Mouse (Mus musculus) intestine, embryonic 14.5 days (tissue): ENCODE measurements around the gene Lmx1a. TPM values are rescaled to one million over a fixed set of nuclear protein-coding genes. Genes with fewer than 3 reads are reported as not detected.

ENCODE experiments used
- ATAC-seq: fragments of 200-750 bp; cut with Nextera tagmentation; replicated peaks from 2 replicates; pipeline ENCODE4 v1.8.0; 2017; ENCODE audit warnings: low read depth, moderate number of reproducible peaks, moderate TSS enrichment, moderate library complexity; ENCODE audit not compliant: low FRiP score, low TSS enrichment
- DNase-seq: peaks from one replicate; pipeline ENCODE4 v3.0.0-alpha.2; 2018; ENCODE audit warnings: low spot score
- H3K27ac ChIP-seq: fragments of 300-500 bp; sonication (generic); 2 replicates; pipeline ENCODE4 v1.5.1; 2014; ENCODE audit warnings: low read depth, mild to moderate bottlenecking, control low read depth
- H3K27me3 ChIP-seq: fragments of 300-500 bp; sonication (generic); replicated peaks from 2 replicates; pipeline ENCODE4 v1.6.1; 2014; ENCODE audit warnings: low read length, control low read depth; ENCODE audit not compliant: control insufficient read depth, insufficient read depth
- H3K36me3 ChIP-seq: fragments of 300-500 bp; sonication (generic); 2 replicates; pipeline ENCODE4 v1.6.1; 2014; ENCODE audit warnings: low read length, control low read depth; ENCODE audit not compliant: control insufficient read depth, insufficient read depth
- H3K4me1 ChIP-seq: fragments of 300-500 bp; sonication (generic); replicated peaks from 2 replicates; pipeline ENCODE4 v1.6.1; 2014; ENCODE audit warnings: low read length, control low read depth, mixed read lengths; ENCODE audit not compliant: control insufficient read depth, insufficient read depth
- H3K4me2 ChIP-seq: fragments of 300-500 bp; sonication (generic); 2 replicates; pipeline ENCODE4 v1.6.1; 2014; ENCODE audit warnings: low read length
- H3K4me3 ChIP-seq: fragments of 300-500 bp; sonication (generic); 2 replicates; pipeline ENCODE4 v1.5.1; 2014; ENCODE audit warnings: low read depth, low read length, control low read depth, mixed read lengths
- H3K9ac ChIP-seq: fragments of 300-500 bp; sonication (generic); 2 replicates; pipeline ENCODE4 v1.6.1; 2014; ENCODE audit warnings: mild to moderate bottlenecking, low read length
- H3K9me3 ChIP-seq: fragments of 300-500 bp; sonication (generic); 2 replicates; pipeline ENCODE4 v1.6.1; 2016; ENCODE audit warnings: low read length, control low read depth; ENCODE audit not compliant: control insufficient read depth
- WGBS: fragments of 180-500 bp; shearing (Covaris S2); extraction: QIAGEN DNeasy Blood & Tissue Kit; methylation state at CpG from one replicate; pipeline ENCODE4 v1.1.7; 2014; 5-methylcytosine and 5-hydroxymethylcytosine counted together
- polyA plus RNA-seq: library from polyadenylated mRNA; unstranded; fragments of >200 nt; fragmentation: Nextera tagmentation; extraction: Ambion mirVana; gene quantifications from 2 replicates; pipeline ENCODE4 v1.2.1, GENCODE M21; 2014

The Lmx1a gene
- polyA plus RNA-seq, 1 experiment from 2014 or later, result 0.41 TPM

- ATAC-seq (no peak), DNase-seq (no peak)
- H3K9me3 ChIP-seq, result no peaks in the 10 kb centered on the region
- no peak overlapping the region for H3K9ac ChIP-seq
- no peaks in the 10 kb centered on the region for H3K36me3 ChIP-seq
- no peaks in the 10 kb centered on the region for H3K27me3 ChIP-seq
- no peak overlapping the region for H3K27ac ChIP-seq
- 72% methylated on average over 2 of the region's 2 CpGs for WGBS
- no peak overlapping the region for H3K4me2 ChIP-seq
- H3K4me3 ChIP-seq, result no peak overlapping the region
- H3K4me1 ChIP-seq, result no peaks in the 10 kb centered on the region
Measured at GRCm38 (mm10) chr1:167784067-167784466, 95.0 kb downstream of the Lmx1a start.

- no peaks in the 10 kb centered on the region for H3K4me1 ChIP-seq
- no peak overlapping the region for H3K4me3 ChIP-seq
- no peak overlapping the region for H3K9ac ChIP-seq
- H3K36me3 ChIP-seq, result no peaks in the 10 kb centered on the region
- no peaks in the 10 kb centered on the region for H3K9me3 ChIP-seq
- H3K27me3 ChIP-seq, result no peaks in the 10 kb centered on the region
- 59% methylated on average over 12 of the region's 12 CpGs for WGBS
- ATAC-seq (no peak), DNase-seq (peak; percentile 45)
- no peak overlapping the region for H3K4me2 ChIP-seq
- H3K27ac ChIP-seq, result no peak overlapping the region
Measured at GRCm38 (mm10) chr1:167788684-167789413, 99.8 kb downstream of the Lmx1a start.

GRCm38 (mm10) chr1:167789448-167789847, 100.4 kb downstream of the Lmx1a start:
- no peak for ATAC-seq
- Histone ChIP-seq H3K4me3 (no peak overlapping the region), H3K4me1 (no peaks in the 10 kb centered on the region), H3K27ac (no peak overlapping the region), H3K9ac (no peak overlapping the region), H3K27me3 (no peaks in the 10 kb centered on the region), H3K4me2 (no peak overlapping the region), H3K9me3 (no peaks in the 10 kb centered on the region), H3K36me3 (no peaks in the 10 kb centered on the region)
- DNase-seq, result peak; percentile 46
- 63% methylated on average over 8 of the region's 8 CpGs for WGBS

- WGBS, result 50% methylated on average over 3 of the region's 3 CpGs
- DNase-seq (peak; percentile 24), ATAC-seq (no peak)
- H3K4me1 ChIP-seq, result no peaks in the 10 kb centered on the region
- no peak overlapping the region for H3K9ac ChIP-seq
- no peak overlapping the region for H3K4me3 ChIP-seq
- H3K36me3 ChIP-seq, result no peaks in the 10 kb centered on the region
- no peak overlapping the region for H3K27ac ChIP-seq
- no peak overlapping the region for H3K4me2 ChIP-seq
- no peaks in the 10 kb centered on the region for H3K9me3 ChIP-seq
- H3K27me3 ChIP-seq, result no peaks in the 10 kb centered on the region
Measured at GRCm38 (mm10) chr1:167790688-167791087, 101.7 kb downstream of the Lmx1a start.

- 68% methylated on average over 11 of the region's 11 CpGs for WGBS
- H3K4me2 ChIP-seq, result no peak overlapping the region
- ATAC-seq, result no peak
- H3K4me3 ChIP-seq, result no peak overlapping the region
- no peak overlapping the region for H3K9ac ChIP-seq
- H3K4me1 ChIP-seq, result no peaks in the 10 kb centered on the region
- peak; percentile 20 for DNase-seq
- H3K27ac ChIP-seq, result no peak overlapping the region
- no peaks in the 10 kb centered on the region for H3K36me3 ChIP-seq
- H3K9me3 ChIP-seq, result no peaks in the 10 kb centered on the region
- H3K27me3 ChIP-seq, result no peaks in the 10 kb centered on the region
Measured at GRCm38 (mm10) chr1:167791221-167791620, 102.2 kb downstream of the Lmx1a start.

GRCm38 (mm10) chr1:167801923-167802322, 112.9 kb downstream of the Lmx1a start:
- DNase-seq, result peak; percentile 47
- Histone ChIP-seq H3K4me3 (no peak overlapping the region), H3K4me1 (no peaks in the 10 kb centered on the region; the same call in 1 of the 2 replicates), H3K9me3 (no peaks in the 10 kb centered on the region), H3K4me2 (no peak overlapping the region), H3K27ac (no peak overlapping the region), H3K36me3 (no peaks in the 10 kb centered on the region), H3K27me3 (peaks cover 26% of the 10 kb centered on the region), H3K9ac (no peak overlapping the region)
- 0 out of 2 replicates have a peak, but pooled peaks have one; percentile 22 for ATAC-seq
- WGBS, result 46% methylated on average over 4 of the region's 4 CpGs

GRCm38 (mm10) chr1:167802510-167803271, 113.7 kb downstream of the Lmx1a start:
- Histone ChIP-seq H3K27me3 (peaks cover 26% of the 10 kb centered on the region), H3K36me3 (no peaks in the 10 kb centered on the region), H3K9me3 (no peaks in the 10 kb centered on the region), H3K4me1 (no peaks in the 10 kb centered on the region; the same call in 1 of the 2 replicates), H3K4me2 (peak overlapping the region; percentile 90), H3K9ac (0 out of 2 replicates have a peak overlapping the region, but pooled peaks have one; percentile 16), H3K27ac (no peak overlapping the region), H3K4me3 (peak overlapping the region; percentile 46)
- 2% methylated on average over 59 of the region's 59 CpGs for WGBS
- DNase-seq (peak; percentile 69), ATAC-seq (peak; percentile 59; the same call in 1 of the 2 replicates)

- DNase-seq (peak; percentile 53), ATAC-seq (no peak)
- H3K4me1 ChIP-seq, result no peaks in the 10 kb centered on the region; the same call in 1 of the 2 replicates
- no peaks in the 10 kb centered on the region for H3K36me3 ChIP-seq
- H3K9me3 ChIP-seq, result no peaks in the 10 kb centered on the region
- H3K27me3 ChIP-seq, result peaks cover 26% of the 10 kb centered on the region
- no peak overlapping the region for H3K27ac ChIP-seq
- H3K4me2 ChIP-seq, result peak overlapping the region; percentile 90
- no peak overlapping the region for H3K9ac ChIP-seq
- WGBS, result 17% methylated on average over 9 of the region's 10 CpGs
- peak overlapping the region; percentile 46 for H3K4me3 ChIP-seq
Measured at GRCm38 (mm10) chr1:167803351-167803981, 114.4 kb downstream of the Lmx1a start.
